14 mouse cellular contexts compared by ENCODE assay signal in genomic region chr6:77184896-77185295, GRCm38 (mm10). TPM values are rescaled to one million over a fixed set of nuclear protein-coding genes. Genes with fewer than 3 reads are reported as not detected.
"Had no signal": no experiment of that assay in that cellular context is flagged by ENCODE, and none has a peak within 500 bp of the region (broad histone marks: within the 10 kb centered on the region; RNA-seq: fewer than 3 reads in every experiment).

No protein-coding gene starts in this region.

- H3K27ac ChIP-seq: kidney, embryonic 15.5 days; left cerebral cortex, adult 2 months; limb, embryonic 10.5 days; liver, embryonic 15.5 days; midbrain, embryonic 12.5 days; stomach, postnatal 0 days had no signal

- ATAC-seq: lung, postnatal 0 days had no signal

- H3K4me1 ChIP-seq: kidney, embryonic 15.5 days; limb, embryonic 10.5 days; liver, embryonic 15.5 days had no signal

- H3K4me2 ChIP-seq: kidney, embryonic 15.5 days; liver, embryonic 11.5 days; liver, embryonic 15.5 days; midbrain, embryonic 12.5 days had no signal

- H3K9me3 ChIP-seq: kidney, embryonic 15.5 days; limb, embryonic 10.5 days; liver, embryonic 15.5 days; midbrain, embryonic 12.5 days had no signal

- DNase-seq: kidney, adult 2 months; kidney, postnatal 14 days; lung, adult 2 months; lung, postnatal 4 days; thymus, postnatal 14 days had no signal

- H3K9ac ChIP-seq: kidney, embryonic 15.5 days; liver, embryonic 15.5 days; midbrain, embryonic 12.5 days had no signal

- H3K4me3 ChIP-seq: kidney, embryonic 15.5 days; left cerebral cortex, adult 2 months; limb, embryonic 10.5 days; liver, embryonic 15.5 days; midbrain, embryonic 12.5 days had no signal

- H3K36me3 ChIP-seq: kidney, embryonic 15.5 days; limb, embryonic 10.5 days; liver, embryonic 15.5 days; midbrain, embryonic 12.5 days had no signal

- H3K27me3 ChIP-seq: kidney, embryonic 15.5 days; liver, embryonic 15.5 days; midbrain, embryonic 12.5 days had no signal

RNA-seq across cellular contexts. Expression of gene Lrrtm1, which starts 57.6 kb away (rescaled TPM):
- total RNA-seq: megakaryocyte, adult 5-6 weeks had no signal
